Mouse (Mus musculus) gastrocnemius, postnatal 36 days (tissue): ENCODE data around the gene Dnah7a. TPM values are rescaled to one million over a fixed set of nuclear protein-coding genes. Genes with fewer than 3 reads are reported as not detected.
"Not testable (repeated sequence)": the region's sequence is repeated elsewhere in the genome, so short reads cannot be mapped to it uniquely, and the experiment has no call there.

Experiments used
- DNase-seq, 2 experiments: peaks; one replicate each; pipeline ENCODE4 v3.0.0; 2022
- intact Hi-C: fragments of 180-260 bp; cut with DNase I; formaldehyde crosslinking; loops from one replicate; pipeline ENCODE4 v1.15.1; 2025
- total RNA-seq, 2 experiments: library from RNA; stranded (reverse); gene quantifications; 2 replicates each; pipeline ENCODE4 v1.2.3; 2021

Gene Dnah7a
- total RNA-seq, 2 experiments from 2014 or later = not detected

GRCm38 (mm10) chr1:53709602-53710001 is 3.0 kb upstream of the Dnah7a start:
- DNase-seq, intact Hi-C loops: not testable (repeated sequence)

- intact Hi-C loops = no loop called here
- no peak for DNase-seq
Observed at GRCm38 (mm10) chr1:53704164-53704563, 2.4 kb downstream of the Dnah7a start.

GRCm38 (mm10) chr1:53664268-53664667 is 42.3 kb downstream of the Dnah7a start:
- intact Hi-C loops, DNase-seq: not testable (repeated sequence)

- intact Hi-C loops = no loop called here
- DNase-seq = no peak
Observed at GRCm38 (mm10) chr1:53639865-53640794, 66.5 kb downstream of the Dnah7a start.

- DNase-seq, intact Hi-C loops: not testable (repeated sequence)
Observed at GRCm38 (mm10) chr1:53635641-53636040, 70.9 kb downstream of the Dnah7a start.

- DNase-seq, intact Hi-C loops: not testable (repeated sequence)
Observed at GRCm38 (mm10) chr1:53632040-53632439, 74.5 kb downstream of the Dnah7a start.

- no peak for DNase-seq
- intact Hi-C loops = no loop called here
Observed at GRCm38 (mm10) chr1:53630011-53630410, 76.6 kb downstream of the Dnah7a start.

- intact Hi-C loops = no loop called here
- DNase-seq = no peak
Observed at GRCm38 (mm10) chr1:53613486-53613885, 93.1 kb downstream of the Dnah7a start.

GRCm38 (mm10) chr1:53581326-53581725 is 125.3 kb downstream of the Dnah7a start:
- DNase-seq, intact Hi-C loops: not testable (repeated sequence)

- DNase-seq, intact Hi-C loops: not testable (repeated sequence)
Observed at GRCm38 (mm10) chr1:53557918-53558317, 148.7 kb downstream of the Dnah7a start.

GRCm38 (mm10) chr1:53547018-53547417 is 159.6 kb downstream of the Dnah7a start:
- intact Hi-C loops, DNase-seq: not testable (repeated sequence)

GRCm38 (mm10) chr1:53538356-53538755 is 168.2 kb downstream of the Dnah7a start:
- intact Hi-C loops, DNase-seq: not testable (repeated sequence)

- intact Hi-C loops, DNase-seq: not testable (repeated sequence)
Observed at GRCm38 (mm10) chr1:53534826-53535225, 171.8 kb downstream of the Dnah7a start.

GRCm38 (mm10) chr1:53526021-53526420 is 180.6 kb downstream of the Dnah7a start:
- intact Hi-C loops = not testable (repeated sequence)

GRCm38 (mm10) chr1:53473699-53474098 is 232.9 kb downstream of the Dnah7a start:
- intact Hi-C loops = no loop called here
- DNase-seq = no peak

More at GRCm38 (mm10) chr1:53526021-53526420, 180.6 kb downstream of the Dnah7a start:
- not testable (repeated sequence) for DNase-seq

- DNase-seq, intact Hi-C loops: not testable (repeated sequence)
Observed at GRCm38 (mm10) chr1:53472084-53472483, 234.5 kb downstream of the Dnah7a start.

- no peak for DNase-seq
- intact Hi-C loops = no loop called here
Observed at GRCm38 (mm10) chr1:53467325-53467670, 239.3 kb downstream of the Dnah7a start.

GRCm38 (mm10) chr1:53466524-53467324 is 239.9 kb downstream of the Dnah7a start:
- DNase-seq, intact Hi-C loops: not testable (repeated sequence)

GRCm38 (mm10) chr1:53439173-53439572 is 267.4 kb downstream of the Dnah7a start:
- intact Hi-C loops, DNase-seq: not testable (repeated sequence)

- intact Hi-C loops, DNase-seq: not testable (repeated sequence)
Observed at GRCm38 (mm10) chr1:53432433-53432832, 274.2 kb downstream of the Dnah7a start.

GRCm38 (mm10) chr1:53405803-53406325 is 300.7 kb downstream of the Dnah7a start:
- intact Hi-C loops = no loop called here
- no peak for DNase-seq
